Mouse (Mus musculus): ENCODE measurements around the gene Rps9. TPM values are rescaled to one million over a fixed set of nuclear protein-coding genes. Genes with fewer than 3 reads are reported as not detected.

The Rps9 gene
- polyA plus RNA-seq (2014; fragmentation: Nextera tagmentation; extraction: Ambion mirVana) = 732 and 840 TPM in 2 replicates

- Histone ChIP-seq H3K9ac (peak within 1 kb of the TSS; percentile 78), H3K4me2 (replicated peaks) (peak within 1 kb of the TSS; percentile 98), H3K4me1 (replicated peaks; ENCODE audit: control insufficient read depth, insufficient read depth, low read length) (peaks cover 30% of the 10 kb centered on the region), H3K27me3 (ENCODE audit: control insufficient read depth, insufficient read depth, low read length) (no peaks in the 10 kb centered on the region), H3K9me3 (ENCODE audit: control insufficient read depth, low read length) (no peaks in the 10 kb centered on the region), H3K4me3 (replicated peaks; ENCODE audit: low read length) (peak within 1 kb of the TSS; percentile 74), H3K36me3 (replicated peaks; ENCODE audit: control insufficient read depth, insufficient read depth) (peaks cover 60% of the 10 kb centered on the region), H3K27ac (peak within 1 kb of the TSS; percentile 93)
- peak; percentile 96 for ATAC-seq (ENCODE audit: low FRiP score)
- under 1% methylated on average over 42 of the region's 42 CpGs for WGBS
- DNase-seq (ENCODE audit: low spot score) = peak; percentile 99
These were observed at the start of gene Rps9 for GRCm38 (mm10) chr7:3703879-3704441. TSS of gene Rps9 (plus strand) at chr7:3703993.

- H3K9ac ChIP-seq = no peak overlapping the region
- DNase-seq (ENCODE audit: low spot score) (no peak), ATAC-seq (ENCODE audit: low FRiP score) (no peak)
- H3K27me3 ChIP-seq (ENCODE audit: control insufficient read depth, insufficient read depth, low read length) = no peaks in the 10 kb centered on the region
- peaks cover 100% of the 10 kb centered on the region for H3K36me3 ChIP-seq (replicated peaks; ENCODE audit: control insufficient read depth, insufficient read depth)
- H3K4me1 ChIP-seq (replicated peaks; ENCODE audit: control insufficient read depth, insufficient read depth, low read length) = no peaks in the 10 kb centered on the region
- no peak overlapping the region for H3K27ac ChIP-seq
- H3K9me3 ChIP-seq (ENCODE audit: control insufficient read depth, low read length) = no peaks in the 10 kb centered on the region
- H3K4me2 ChIP-seq (replicated peaks) = no peak overlapping the region
- 94% methylated on average over 4 of the region's 4 CpGs for whole genome bisulfite sequencing
- H3K4me3 ChIP-seq (replicated peaks; ENCODE audit: low read length) = no peak overlapping the region
These were observed 46.8 kb upstream of the Rps9 start for GRCm38 (mm10) chr7:3656966-3657365.

GRCm38 (mm10) chr7:3658578-3658977 is 45.2 kb upstream of the Rps9 start:
- ATAC-seq (ENCODE audit: low FRiP score) = no peak
- Histone ChIP-seq H3K9ac (no peak overlapping the region), H3K4me2 (replicated peaks) (no peak overlapping the region), H3K4me3 (replicated peaks; ENCODE audit: low read length) (no peak overlapping the region), H3K4me1 (replicated peaks; ENCODE audit: control insufficient read depth, insufficient read depth, low read length) (0 out of 2 replicates have a peak, but pooled peaks cover under 1% of the 10 kb centered on the region), H3K9me3 (ENCODE audit: control insufficient read depth, low read length) (no peaks in the 10 kb centered on the region), H3K36me3 (replicated peaks; ENCODE audit: control insufficient read depth, insufficient read depth) (peaks cover 97% of the 10 kb centered on the region), H3K27ac (no peak overlapping the region), H3K27me3 (ENCODE audit: control insufficient read depth, insufficient read depth, low read length) (no peaks in the 10 kb centered on the region)
- no peak for DNase-seq (ENCODE audit: low spot score)
- 95% methylated on average over 14 of the region's 14 CpGs for WGBS

GRCm38 (mm10) chr7:3664524-3665214 is 39.1 kb upstream of the Rps9 start:
- Histone ChIP-seq H3K4me3 (replicated peaks; ENCODE audit: low read length) (peak overlapping the region; percentile 61), H3K36me3 (replicated peaks; ENCODE audit: control insufficient read depth, insufficient read depth) (peaks cover 36% of the 10 kb centered on the region), H3K9ac (peak overlapping the region; percentile 70), H3K27ac (peak overlapping the region; percentile 82), H3K4me1 (replicated peaks; ENCODE audit: control insufficient read depth, insufficient read depth, low read length) (peaks cover 15% of the 10 kb centered on the region), H3K9me3 (ENCODE audit: control insufficient read depth, low read length) (no peaks in the 10 kb centered on the region), H3K27me3 (ENCODE audit: control insufficient read depth, insufficient read depth, low read length) (no peaks in the 10 kb centered on the region), H3K4me2 (replicated peaks) (peak overlapping the region; percentile 69)
- ATAC-seq (ENCODE audit: low FRiP score) (peak; percentile 24; the same call in 1 of the 2 replicates), DNase-seq (ENCODE audit: low spot score) (no peak)
- 35% methylated on average over 15 of the region's 15 CpGs for WGBS

- H3K9ac ChIP-seq = peak within 1 kb of the TSS; percentile 70
- H3K4me2 ChIP-seq (replicated peaks) = peak within 1 kb of the TSS; percentile 69
- DNase-seq (ENCODE audit: low spot score) (peak; percentile 97), ATAC-seq (ENCODE audit: low FRiP score) (peak; percentile 99)
- H3K4me3 ChIP-seq (replicated peaks; ENCODE audit: low read length) = peak within 1 kb of the TSS; percentile 61
- no peaks in the 10 kb centered on the region for H3K9me3 ChIP-seq (ENCODE audit: control insufficient read depth, low read length)
- peak within 1 kb of the TSS; percentile 82 for H3K27ac ChIP-seq
- no peaks in the 10 kb centered on the region for H3K27me3 ChIP-seq (ENCODE audit: control insufficient read depth, insufficient read depth, low read length)
- 4% methylated on average over 45 of the region's 45 CpGs for WGBS
- peaks cover 28% of the 10 kb centered on the region for H3K36me3 ChIP-seq (replicated peaks; ENCODE audit: control insufficient read depth, insufficient read depth)
- H3K4me1 ChIP-seq (replicated peaks; ENCODE audit: control insufficient read depth, insufficient read depth, low read length) = peaks cover 15% of the 10 kb centered on the region
These were observed 38.3 kb upstream of the Rps9 start, which contains the start of gene Leng1 for GRCm38 (mm10) chr7:3665215-3666114. TSS of gene Leng1 (minus strand) at chr7:3665840.

- Histone ChIP-seq H3K27me3 (ENCODE audit: control insufficient read depth, insufficient read depth, low read length) (no peaks in the 10 kb centered on the region), H3K4me2 (replicated peaks) (no peak overlapping the region), H3K9ac (no peak overlapping the region), H3K27ac (no peak overlapping the region), H3K9me3 (ENCODE audit: control insufficient read depth, low read length) (no peaks in the 10 kb centered on the region), H3K4me3 (replicated peaks; ENCODE audit: low read length) (no peak overlapping the region), H3K36me3 (replicated peaks; ENCODE audit: control insufficient read depth, insufficient read depth) (peaks cover 13% of the 10 kb centered on the region), H3K4me1 (replicated peaks; ENCODE audit: control insufficient read depth, insufficient read depth, low read length) (peaks cover 15% of the 10 kb centered on the region)
- DNase-seq (ENCODE audit: low spot score) (no peak), ATAC-seq (ENCODE audit: low FRiP score) (no peak)
- WGBS = 19% methylated on average over 14 of the region's 14 CpGs
These were observed 36.8 kb upstream of the Rps9 start for GRCm38 (mm10) chr7:3666921-3667391.

GRCm38 (mm10) chr7:3674507-3675227 is 29.1 kb upstream of the Rps9 start:
- WGBS = 71% methylated on average over 10 of the region's 10 CpGs
- no peaks in the 10 kb centered on the region for H3K4me1 ChIP-seq (replicated peaks; ENCODE audit: control insufficient read depth, insufficient read depth, low read length)
- H3K27ac ChIP-seq = no peak overlapping the region
- no peak overlapping the region for H3K9ac ChIP-seq
- peaks cover 15% of the 10 kb centered on the region for H3K36me3 ChIP-seq (replicated peaks; ENCODE audit: control insufficient read depth, insufficient read depth)
- H3K4me3 ChIP-seq (replicated peaks; ENCODE audit: low read length) = no peak overlapping the region
- H3K4me2 ChIP-seq (replicated peaks) = no peak overlapping the region
- no peaks in the 10 kb centered on the region for H3K9me3 ChIP-seq (ENCODE audit: control insufficient read depth, low read length)
- peak; percentile 90 for DNase-seq (ENCODE audit: low spot score)
- no peaks in the 10 kb centered on the region for H3K27me3 ChIP-seq (ENCODE audit: control insufficient read depth, insufficient read depth, low read length)
- peak; percentile 87 for ATAC-seq (ENCODE audit: low FRiP score)

GRCm38 (mm10) chr7:3675228-3675548 is 28.6 kb upstream of the Rps9 start:
- Histone ChIP-seq H3K27ac (no peak overlapping the region), H3K27me3 (ENCODE audit: control insufficient read depth, insufficient read depth, low read length) (no peaks in the 10 kb centered on the region), H3K36me3 (replicated peaks; ENCODE audit: control insufficient read depth, insufficient read depth) (peaks cover 21% of the 10 kb centered on the region), H3K9ac (no peak overlapping the region), H3K4me1 (replicated peaks; ENCODE audit: control insufficient read depth, insufficient read depth, low read length) (no peaks in the 10 kb centered on the region), H3K4me2 (replicated peaks) (no peak overlapping the region), H3K4me3 (replicated peaks; ENCODE audit: low read length) (no peak overlapping the region), H3K9me3 (ENCODE audit: control insufficient read depth, low read length) (no peaks in the 10 kb centered on the region)
- 74% methylated on average over 3 of the region's 3 CpGs for WGBS
- ATAC-seq (ENCODE audit: low FRiP score) (no peak; the same call in 1 of the 2 replicates), DNase-seq (ENCODE audit: low spot score) (no peak)
